Mouse (Mus musculus) C2C12 (cell line): ENCODE measurements around the gene Gtf3a. TPM values are rescaled to one million over a fixed set of nuclear protein-coding genes. Genes with fewer than 3 reads are reported as not detected.
"Not testable (repeated sequence)": the region's sequence is repeated elsewhere in the genome, so short reads cannot be mapped to it uniquely, and the experiment has no call there.

Experiments
- H3K27me3 ChIP-seq: one replicate; pipeline ENCODE4 v1.6.1; 2011; ENCODE audit not compliant: control insufficient read depth, insufficient read depth, insufficient read length
- H3K36me3 ChIP-seq: one replicate; pipeline ENCODE4 v1.6.1; 2011; ENCODE audit not compliant: control insufficient read depth, insufficient read depth
- H3K4me3 ChIP-seq: one replicate; pipeline ENCODE4 v1.5.1; 2011; ENCODE audit warnings: mild to moderate bottlenecking, control low read depth; ENCODE audit not compliant: poor library complexity, insufficient read depth, severe bottlenecking
- H3K79me2 ChIP-seq: one replicate; pipeline ENCODE4 v1.6.1; 2011; ENCODE audit not compliant: control insufficient read depth, insufficient read depth
- H3K79me3 ChIP-seq: one replicate; pipeline ENCODE4 v1.6.1; 2011; ENCODE audit warnings: low read depth, control low read depth
- H3ac ChIP-seq: one replicate; pipeline ENCODE3; 2011; ENCODE audit warnings: low read depth; ENCODE audit not compliant: control insufficient read depth, insufficient read length
- CEBPB ChIP-seq: IDR thresholded peaks from one replicate; pipeline ENCODE4 v1.6.1; 2011; ENCODE audit warnings: low read depth, mild to moderate bottlenecking, control low read depth, moderate library complexity
- CTCF ChIP-seq: IDR thresholded peaks from one replicate; pipeline ENCODE4 v1.5.1; 2011; ENCODE audit not compliant: control insufficient read depth, insufficient read depth, insufficient read length
- FOSL1 ChIP-seq: IDR thresholded peaks from one replicate; pipeline ENCODE4 v1.8.0; 2011; ENCODE audit warnings: mild to moderate bottlenecking, low read length; ENCODE audit not compliant: poor library complexity, insufficient read depth, severe bottlenecking
- MAX ChIP-seq: IDR thresholded peaks from one replicate; pipeline ENCODE4 v1.6.1; 2011; ENCODE audit warnings: mild to moderate bottlenecking, control low read depth
- MYOD1 ChIP-seq: IDR thresholded peaks from one replicate; pipeline ENCODE4 v1.6.1; 2011; ENCODE audit warnings: low read depth; ENCODE audit not compliant: control insufficient read depth, insufficient read length
- MYOG ChIP-seq: IDR thresholded peaks from one replicate; pipeline ENCODE4 v1.6.1; 2011; ENCODE audit not compliant: control insufficient read depth, insufficient read length; ENCODE audit errors: extremely low read depth
- USF1 ChIP-seq: IDR thresholded peaks from one replicate; pipeline ENCODE4 v1.6.1; 2011; ENCODE audit warnings: low read depth, mild to moderate bottlenecking, control low read depth, moderate library complexity
- polyA plus RNA-seq: library from polyadenylated mRNA; unstranded; fragments of >200 nt; fragmentation: generic; extraction: Trizol; gene quantifications from one replicate; pipeline ENCODE4 v1.2.1, GENCODE M21; 2012; ENCODE audit warnings: missing spikeins

Gene Gtf3a
- polyA plus RNA-seq, 1 experiment, result 96.4 TPM

DNA sequence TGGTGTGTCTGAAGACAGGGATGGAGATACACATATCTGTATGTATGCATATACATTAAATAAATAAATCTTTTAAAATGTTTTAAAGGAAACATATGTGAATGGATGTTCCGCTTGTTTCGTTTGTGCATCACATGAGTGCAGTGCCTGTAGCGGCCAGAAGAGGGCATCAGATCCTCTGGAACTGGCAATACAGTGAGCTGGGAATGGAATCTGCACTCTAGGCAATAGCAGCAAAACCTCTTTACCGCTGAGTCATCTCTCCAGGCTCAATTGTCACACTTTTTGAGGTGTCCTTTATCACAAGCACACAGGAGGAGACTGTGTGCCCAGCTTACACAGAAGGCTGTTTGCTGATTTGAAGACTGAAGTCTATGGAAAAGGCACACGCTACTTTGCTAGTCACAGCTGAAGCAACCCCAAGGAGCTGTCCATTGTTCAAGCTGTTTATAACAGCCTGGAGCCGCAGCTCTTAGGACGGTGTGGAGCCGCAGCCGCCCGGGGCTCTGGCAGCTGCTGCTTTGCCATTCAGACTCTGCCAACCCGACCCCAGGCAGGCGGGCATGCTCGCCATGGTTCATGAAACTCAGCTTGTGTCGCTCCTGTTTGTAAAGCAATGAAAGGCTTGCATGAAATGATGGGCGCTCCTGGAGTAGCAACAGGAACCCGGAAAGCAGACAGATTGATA, 9.2 kb upstream of the Gtf3a start:
- Histone ChIP-seq H3ac (no peak overlapping the region), H3K79me2 (no peaks in the 10 kb centered on the region), H3K36me3 (no peaks in the 10 kb centered on the region), H3K4me3 (no peak overlapping the region), H3K27me3 (no peaks in the 10 kb centered on the region), H3K79me3 (no peaks in the 10 kb centered on the region)
- TF ChIP-seq MYOD1 (no peak), USF1 (no peak), FOSL1 (no peak), CTCF (no peak), MAX (no peak), MYOG (no peak), CEBPB (no peak)

DNA sequence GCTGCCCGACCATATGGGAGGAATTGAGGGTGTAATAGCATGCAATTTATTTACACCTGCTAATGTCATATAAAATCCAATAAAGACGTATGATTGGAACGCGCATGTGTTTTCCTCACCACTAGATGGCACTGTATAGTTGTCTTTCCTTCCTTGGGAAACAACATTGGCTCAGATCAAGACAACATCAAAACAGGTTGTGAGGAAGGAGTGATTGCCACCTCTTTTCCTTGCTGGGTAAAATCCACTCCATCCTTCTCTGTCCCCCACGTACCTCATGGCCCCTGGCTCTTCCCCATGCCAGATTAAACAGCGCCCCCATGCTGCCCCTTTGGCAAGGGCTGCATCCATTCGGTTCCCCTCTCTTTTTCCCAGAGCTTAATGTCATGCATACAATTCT, 8.2 kb upstream of the Gtf3a start:
- Histone ChIP-seq H3ac (no peak overlapping the region), H3K79me3 (no peaks in the 10 kb centered on the region), H3K79me2 (no peaks in the 10 kb centered on the region), H3K36me3 (no peaks in the 10 kb centered on the region), H3K4me3 (no peak overlapping the region), H3K27me3 (no peaks in the 10 kb centered on the region)
- TF ChIP-seq MAX (no peak), CTCF (peak; percentile 37)

GRCm38 (mm10) chr5:146941939-146942338, 6.5 kb upstream of the Gtf3a start:
- not testable (repeated sequence) for H3ac ChIP-seq, H3K79me3 ChIP-seq, H3K79me2 ChIP-seq, H3K36me3 ChIP-seq, H3K4me3 ChIP-seq, H3K27me3 ChIP-seq

DNA sequence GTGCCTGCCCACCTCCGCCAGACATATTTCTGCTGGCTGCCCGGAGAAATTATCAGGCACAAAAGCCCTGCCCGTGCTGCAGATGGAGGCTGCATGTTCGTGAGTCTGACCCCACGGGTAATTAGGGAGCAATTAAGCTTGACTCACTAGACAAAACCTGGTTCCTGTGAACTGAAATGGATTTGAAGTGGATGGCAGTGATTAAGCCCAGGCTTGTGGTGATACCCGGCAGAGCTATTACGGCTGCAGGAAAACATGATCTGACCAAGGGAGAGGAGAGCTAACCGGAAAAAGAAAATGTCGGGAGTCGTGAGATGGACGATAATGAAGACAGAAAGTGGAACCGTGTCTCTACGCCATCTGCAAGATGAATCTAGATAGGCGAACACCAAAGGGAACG, 5.5 kb upstream of the Gtf3a start:
- Histone ChIP-seq H3K79me3 (no peaks in the 10 kb centered on the region), H3K4me3 (no peak overlapping the region), H3K36me3 (no peaks in the 10 kb centered on the region), H3ac (no peak overlapping the region), H3K27me3 (no peaks in the 10 kb centered on the region), H3K79me2 (no peaks in the 10 kb centered on the region)
- TF ChIP-seq CTCF (no peak), USF1 (no peak), MAX (no peak), MYOD1 (no peak), CEBPB (no peak), FOSL1 (no peak), MYOG (no peak)

DNA sequence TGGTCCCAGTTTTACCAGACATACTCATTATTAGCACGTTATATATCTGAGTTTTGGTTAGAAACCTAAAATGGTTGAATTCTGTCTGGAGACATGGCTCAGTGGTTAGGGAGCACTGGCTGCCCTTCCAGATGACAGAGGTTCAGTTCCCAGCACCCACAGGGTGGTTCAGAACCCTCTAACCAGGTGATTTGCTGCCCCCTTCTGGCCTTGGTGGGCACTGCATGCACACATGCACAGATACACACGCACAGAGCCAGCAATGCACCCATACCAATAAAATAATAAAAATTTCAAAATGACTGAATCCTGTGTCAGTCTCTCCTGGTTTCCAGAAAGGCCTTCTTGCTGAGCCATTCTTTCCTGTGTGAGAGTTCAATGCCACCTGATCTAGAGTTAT, 3.9 kb upstream of the Gtf3a start:
- Histone ChIP-seq H3K27me3 (no peaks in the 10 kb centered on the region), H3K4me3 (no peak overlapping the region), H3ac (no peak overlapping the region), H3K79me3 (peaks cover 7% of the 10 kb centered on the region), H3K79me2 (peaks cover 11% of the 10 kb centered on the region), H3K36me3 (no peaks in the 10 kb centered on the region)
- TF ChIP-seq MYOD1, result no peak
- no peak for TF ChIP-seq MYOG
- TF ChIP-seq FOSL1, result no peak
- no peak for TF ChIP-seq MAX
- TF ChIP-seq USF1, result no peak
- no peak for TF ChIP-seq CEBPB
- no peak for TF ChIP-seq CTCF

DNA sequence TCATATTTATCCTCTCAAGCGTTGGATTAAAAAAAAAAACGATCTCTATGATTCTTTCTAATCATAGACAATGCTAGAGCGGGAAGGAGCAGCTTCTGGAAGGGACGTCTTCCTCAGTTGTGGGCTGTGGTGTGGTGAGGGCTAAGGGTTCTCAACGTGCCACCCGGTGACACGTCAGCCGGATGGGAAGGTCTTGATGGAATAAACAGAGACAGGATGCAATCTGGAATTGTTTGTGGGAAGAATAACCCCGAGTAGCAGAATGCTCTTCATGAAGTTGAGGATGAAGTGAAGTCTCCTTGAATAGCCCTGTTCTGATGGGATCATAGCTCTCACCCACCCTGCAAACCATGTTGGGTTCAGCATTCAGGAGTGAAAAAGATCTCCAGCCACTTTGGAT, 1.8 kb upstream of the Gtf3a start:
- peaks cover 29% of the 10 kb centered on the region for H3K79me2 ChIP-seq

DNA sequence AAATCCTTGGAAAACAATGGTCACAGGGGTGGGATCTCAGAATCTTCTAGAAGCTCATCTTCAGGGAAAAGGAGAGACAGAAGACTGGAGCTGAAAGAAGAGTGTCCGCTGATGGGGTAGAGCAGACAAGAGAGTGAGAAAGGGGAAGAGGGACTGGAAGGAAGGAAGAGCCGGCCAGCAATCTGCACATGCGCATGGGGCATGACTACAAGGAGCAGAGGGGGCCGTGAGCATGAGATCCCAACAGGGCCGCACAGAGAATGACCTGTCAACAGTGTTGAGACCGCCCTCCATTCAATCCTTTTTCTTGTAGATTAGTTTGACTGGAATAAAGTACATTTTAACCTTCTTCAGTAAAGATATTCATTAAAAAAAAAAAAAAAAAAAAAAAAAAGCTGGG, 960 bp upstream of the Gtf3a start:
- peaks cover 18% of the 10 kb centered on the region for H3K79me3 ChIP-seq
- peaks cover 29% of the 10 kb centered on the region for H3K79me2 ChIP-seq
- no peak overlapping the region for H3ac ChIP-seq
- H3K27me3 ChIP-seq, result no peaks in the 10 kb centered on the region
- H3K36me3 ChIP-seq, result peaks cover 20% of the 10 kb centered on the region
- H3K4me3 ChIP-seq, result no peak overlapping the region
- TF ChIP-seq MYOD1 (no peak), MAX (no peak), USF1 (no peak), MYOG (no peak), CTCF (no peak), FOSL1 (no peak), CEBPB (no peak)

More for the DNA sequence above, 1.8 kb upstream of the Gtf3a start:
- Histone ChIP-seq H3K36me3 (peaks cover 12% of the 10 kb centered on the region), H3K79me3 (peaks cover 18% of the 10 kb centered on the region), H3ac (no peak overlapping the region), H3K27me3 (no peaks in the 10 kb centered on the region), H3K4me3 (no peak overlapping the region)
- no peak for TF ChIP-seq USF1
